In genomic region chr4:140763158-140763557, GRCm38 (mm10) we compare ENCODE assay signal across 10 mouse cellular contexts. TPM values are rescaled to one million over a fixed set of nuclear protein-coding genes. Genes with fewer than 3 reads are reported as not detected.
A peak's percentile ranks its signal among the peaks of the same experiment; 100 is the strongest.
DNase-seq lines count a peak whose midpoint lies in the region; ATAC-seq and TF ChIP-seq lines count a peak whose summit lies in the region.
"Had no signal": no experiment of that assay in that cellular context is flagged by ENCODE, and none has a peak within 500 bp of the region (broad histone marks: within the 10 kb centered on the region; RNA-seq: fewer than 3 reads in every experiment).

No protein-coding gene starts in this region.

- no peaks in the 10 kb centered on the region for H3K36me3 ChIP-seq in neural tube, embryonic 15.5 days
- no peaks in the 10 kb centered on the region for H3K36me3 ChIP-seq in intestine, embryonic 15.5 days
- H3K36me3 ChIP-seq in thymus, adult 2 months (ENCODE audit: control insufficient read depth, insufficient read depth, low read length), result no peaks in the 10 kb centered on the region

- 18% methylated on average over 9 of the region's 9 CpGs for WGBS in neural tube, embryonic 15.5 days
- 21% methylated on average over 9 of the region's 9 CpGs for WGBS in intestine, embryonic 15.5 days
- 44% methylated on average over 9 of the region's 9 CpGs for WGBS in thymus, adult 2 months

- no peak overlapping the region for H3K27ac ChIP-seq in neural tube, embryonic 15.5 days (replicated peaks)
- no peak overlapping the region for H3K27ac ChIP-seq in intestine, embryonic 15.5 days
- H3K27ac ChIP-seq in thymus, adult 2 months (ENCODE audit: control insufficient read depth, insufficient read depth, low read length), result no peak overlapping the region

- peaks cover under 1% of the 10 kb centered on the region; the same call in 1 of the 2 replicates for H3K4me1 ChIP-seq in neural tube, embryonic 15.5 days
- H3K4me1 ChIP-seq in intestine, embryonic 15.5 days (replicated peaks), result no peaks in the 10 kb centered on the region
- peaks cover 2% of the 10 kb centered on the region; the same call in 1 of the 2 replicates for H3K4me1 ChIP-seq in thymus, adult 2 months (replicated peaks; ENCODE audit: control insufficient read depth, insufficient read depth, low read length)

- H3K9ac ChIP-seq in neural tube, embryonic 15.5 days (replicated peaks), result no peak overlapping the region
- H3K9ac ChIP-seq in intestine, embryonic 15.5 days, result no peak overlapping the region

- no peak overlapping the region for H3K4me2 ChIP-seq in neural tube, embryonic 15.5 days
- no peak overlapping the region for H3K4me2 ChIP-seq in intestine, embryonic 15.5 days (replicated peaks)

- no peaks in the 10 kb centered on the region for H3K27me3 ChIP-seq in neural tube, embryonic 15.5 days (replicated peaks)
- H3K27me3 ChIP-seq in intestine, embryonic 15.5 days (replicated peaks), result 0 out of 2 replicates have a peak, but pooled peaks cover 3% of the 10 kb centered on the region
- no peaks in the 10 kb centered on the region for H3K27me3 ChIP-seq in thymus, adult 2 months (ENCODE audit: control insufficient read depth, insufficient read depth, low read length)
- H3K27me3 ChIP-seq: Patski had no signal

- no peak overlapping the region for H3K4me3 ChIP-seq in neural tube, embryonic 15.5 days (replicated peaks)
- H3K4me3 ChIP-seq in intestine, embryonic 15.5 days (replicated peaks), result no peak overlapping the region
- H3K4me3 ChIP-seq in thymus, adult 2 months (ENCODE audit: control insufficient read depth, insufficient read depth, low read length), result no peak overlapping the region

- TF ChIP-seq CTCF in thymus, adult 2 months (IDR thresholded peaks at IDR 0.05; ENCODE audit: borderline replicate concordance, control insufficient read depth, extremely low read depth, insufficient read depth, low read length, poor library complexity), result peak; percentile 79; the same call in 1 of the 2 replicates

- no peak for TF ChIP-seq POLR2A in thymus, adult 2 months (IDR thresholded peaks at IDR 0.05; ENCODE audit: control insufficient read depth, extremely low read depth, insufficient read depth, low read length, poor library complexity)

- peak; percentile 48 to 67 for DNase-seq in adrenal gland, adult 18-20 months (ENCODE audit: low spot score in 2 of 2)
- DNase-seq in adrenal gland, adult 8-10 months, result no peak
- peak; percentile 67 for DNase-seq in neural tube, embryonic 10.5 days (ENCODE audit: extremely low spot score, low spot score)
- DNase-seq in lung, postnatal 36 days, result peak; percentile 81
- peak; percentile 80 for DNase-seq in thymus, adult 2 months

- no peaks in the 10 kb centered on the region for H3K9me3 ChIP-seq in neural tube, embryonic 15.5 days (replicated peaks)
- no peaks in the 10 kb centered on the region for H3K9me3 ChIP-seq in intestine, embryonic 15.5 days

- no peak for ATAC-seq in neural tube, embryonic 15.5 days (ENCODE audit: low FRiP score)
- peak; percentile 86 for ATAC-seq in common myeloid progenitor, adult 5-6 weeks (replicated peaks; ENCODE audit: low read depth, poor library complexity, severe bottlenecking)
- peak; percentile 55 for ATAC-seq in intestine, embryonic 15.5 days
- ATAC-seq: Patski had no signal

RNA-seq across cellular contexts. Expression of gene Padi4, which starts 10.9 kb away (rescaled TPM):
- under 1 TPM; 0.17 to 0.99 TPM for total RNA-seq in adrenal gland, adult 18-20 months (2021)
- 1 to 10 TPM in 1 of 4 experiments, under 1 TPM in 3; 0.27 to 1.1 (median 0.35) TPM for total RNA-seq in adrenal gland, adult 8-10 months (2022)
- polyA plus RNA-seq in neural tube, embryonic 15.5 days (2015; fragmentation: Nextera tagmentation; extraction: Ambion mirVana), result 0.20 and 1.6 TPM in 2 replicates
- 4.1 and 7.3 TPM in 2 replicates for total RNA-seq in common myeloid progenitor, adult 5-6 weeks (2017)
- 2.3 and 2.7 TPM in 2 replicates for polyA plus RNA-seq in intestine, embryonic 15.5 days (2015; fragmentation: Nextera tagmentation; extraction: Ambion mirVana)
- polyA plus RNA-seq in thymus, adult 2 months (2012; rRNA removed), result 21.0 and 23.5 TPM in 2 replicates
- total RNA-seq: left cerebral cortex, postnatal 10 days had no signal

RNA-seq across cellular contexts. Expression of gene Padi6, which starts 20.7 kb away (rescaled TPM):
- total RNA-seq in adrenal gland, adult 18-20 months (2021), result not detected
- not detected for total RNA-seq in adrenal gland, adult 8-10 months (2022)
- 0.65 TPM in 1 of 2 replicates, not detected in the other for polyA plus RNA-seq in neural tube, embryonic 15.5 days (2015; fragmentation: Nextera tagmentation; extraction: Ambion mirVana)
- not detected in 2 replicates for total RNA-seq in common myeloid progenitor, adult 5-6 weeks (2017)
- 0.11 and 0.15 TPM in 2 replicates for polyA plus RNA-seq in intestine, embryonic 15.5 days (2015; fragmentation: Nextera tagmentation; extraction: Ambion mirVana)
- polyA plus RNA-seq in thymus, adult 2 months (2012; rRNA removed), result 0.90 and 1.0 TPM in 2 replicates
- polyA plus RNA-seq: Patski had no signal

RNA-seq across cellular contexts. Expression of gene Padi3, which starts 47.3 kb away (rescaled TPM):
- total RNA-seq in adrenal gland, adult 18-20 months (2021), result not detected
- not detected for total RNA-seq in adrenal gland, adult 8-10 months (2022)
- 0.22 TPM in 1 of 2 replicates, not detected in the other for polyA plus RNA-seq in neural tube, embryonic 15.5 days (2015; fragmentation: Nextera tagmentation; extraction: Ambion mirVana)
- 0.19 and 0.32 TPM in 2 replicates for total RNA-seq in common myeloid progenitor, adult 5-6 weeks (2017)
- 0.40 and 0.42 TPM in 2 replicates for polyA plus RNA-seq in intestine, embryonic 15.5 days (2015; fragmentation: Nextera tagmentation; extraction: Ambion mirVana)
- polyA plus RNA-seq in thymus, adult 2 months (2012; rRNA removed), result 2.6 and 3.7 TPM in 2 replicates
- total RNA-seq: left cerebral cortex, postnatal 10 days had no signal
- polyA plus RNA-seq: Patski had no signal
